Mouse (Mus musculus): ENCODE measurements around the gene Phf13.

- TF ChIP-seq ZNF384 (IDR thresholded peaks at IDR 0.05; ENCODE audit: low read depth, low read length): no peak
- TF ChIP-seq HCFC1 (IDR thresholded peaks at IDR 0.05; ENCODE audit: borderline replicate concordance, insufficient read depth, low read length): no peak
- TF ChIP-seq ZC3H11A (IDR thresholded peaks at IDR 0.05; ENCODE audit: borderline replicate concordance, low read depth, low read length): no peak
- TF ChIP-seq MAFK (IDR thresholded peaks at IDR 0.05; ENCODE audit: insufficient read depth, low read depth, low read length): no peak
- no peak for TF ChIP-seq CHD2 (IDR thresholded peaks at IDR 0.05; ENCODE audit: low read depth, low read length)
These were observed 15.2 kb upstream of the Phf13 start for GRCm38 (mm10) chr4:152011171-152011760.

Data from ES-E14 (cell line).